Mouse (Mus musculus) R1 (cell line): ENCODE measurements at regions not wholly inside any gene's neighbourhood (a gene's known extent, or its start where the extent isn't known, plus 50 kb on each side); places are given as distances from the start of the nearest gene placed in this dataset.
A peak's percentile ranks its signal among the peaks of the same experiment; 100 is the strongest.

Experiments
- DNase-seq: peaks from one replicate; pipeline ENCODE4 v3.0.0-alpha.2; 2018; ENCODE audit warnings: low read depth, low spot score

GRCm38 (mm10) chr9:115611713-115612112 is 297.5 kb upstream of the Gadl1 start:
- no peak for DNase-seq

GRCm38 (mm10) chr9:115612908-115613307 is 296.3 kb upstream of the Gadl1 start:
- DNase-seq, result no peak

GRCm38 (mm10) chr9:115614007-115614406 is 295.2 kb upstream of the Gadl1 start:
- no peak for DNase-seq

DNA sequence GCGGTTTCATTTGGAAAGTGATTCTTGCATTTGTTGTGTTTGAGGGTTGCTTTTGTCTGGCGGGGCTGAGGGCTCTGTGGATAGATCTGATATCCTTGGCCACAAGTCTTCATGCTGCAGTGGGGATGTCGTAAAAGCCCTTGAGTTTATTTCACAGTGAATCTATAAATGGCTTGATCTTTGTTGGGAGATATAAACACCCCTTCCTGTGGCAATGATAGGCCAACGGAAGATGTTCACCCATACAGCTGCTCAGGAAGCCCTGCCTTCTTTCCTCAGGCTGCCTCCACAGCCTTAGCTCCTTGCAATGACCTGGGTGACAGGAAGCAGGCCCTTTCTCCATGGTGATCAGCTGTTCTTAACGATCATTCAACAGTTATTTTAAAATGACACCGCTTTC is 291.3 kb upstream of the Gadl1 start:
- no peak for DNase-seq

- DNase-seq, result peak; percentile 28
Observed at GRCm38 (mm10) chr9:115623948-115624347, 285.3 kb upstream of the Gadl1 start.

GRCm38 (mm10) chr9:115624721-115625496 is 284.3 kb upstream of the Gadl1 start:
- no peak for DNase-seq

- no peak for DNase-seq
Observed at GRCm38 (mm10) chr9:115627551-115627950, 281.7 kb upstream of the Gadl1 start.

DNA sequence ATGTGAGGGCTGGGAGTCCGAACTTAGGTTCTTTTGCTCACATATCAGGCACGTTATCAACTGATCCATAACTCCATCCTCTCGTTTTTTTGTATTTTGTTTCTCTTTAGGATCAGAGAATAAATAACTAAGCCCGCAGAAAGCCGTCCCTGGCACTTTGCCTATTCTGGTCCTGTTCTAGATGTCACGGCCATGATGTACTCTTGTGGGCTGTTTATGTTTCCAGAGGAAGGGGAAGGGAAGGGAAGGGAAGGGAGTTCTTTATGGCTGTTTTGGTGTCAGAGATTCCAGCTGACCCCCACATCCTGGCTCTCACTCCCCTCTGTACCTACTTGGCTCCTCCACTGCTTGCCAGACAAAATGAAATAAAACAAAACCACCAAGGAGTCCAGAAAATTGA is 272.1 kb upstream of the Gadl1 start:
- no peak for DNase-seq

DNA sequence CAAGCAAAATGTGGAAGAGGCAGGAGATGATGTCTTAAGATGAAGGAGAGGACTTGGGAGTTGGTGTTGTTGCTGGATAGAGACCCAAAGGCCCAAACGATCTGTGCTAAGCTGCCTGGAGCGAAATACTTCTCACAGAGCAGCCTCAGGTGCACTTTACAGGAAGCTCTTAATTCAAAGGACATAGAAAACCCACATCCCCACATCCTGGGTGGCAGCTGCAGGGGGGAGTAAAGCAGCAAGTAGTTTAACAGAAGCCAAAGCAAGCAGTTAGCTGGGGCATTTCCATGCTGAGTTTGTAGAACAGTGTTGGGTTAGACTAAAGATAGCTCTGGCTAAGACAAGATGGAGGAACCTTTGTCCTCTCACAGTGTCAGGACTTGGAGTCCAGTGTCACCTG is 268.5 kb upstream of the Gadl1 start:
- DNase-seq, result no peak

GRCm38 (mm10) chr9:115642032-115642431 is 267.2 kb upstream of the Gadl1 start:
- DNase-seq, result no peak

- DNase-seq, result no peak
Observed at GRCm38 (mm10) chr9:115644953-115645352, 264.3 kb upstream of the Gadl1 start.

GRCm38 (mm10) chr9:115646226-115646625 is 263.0 kb upstream of the Gadl1 start:
- DNase-seq, result peak; percentile 78

- no peak for DNase-seq
Observed at GRCm38 (mm10) chr9:115651708-115652107, 257.5 kb upstream of the Gadl1 start.

DNA sequence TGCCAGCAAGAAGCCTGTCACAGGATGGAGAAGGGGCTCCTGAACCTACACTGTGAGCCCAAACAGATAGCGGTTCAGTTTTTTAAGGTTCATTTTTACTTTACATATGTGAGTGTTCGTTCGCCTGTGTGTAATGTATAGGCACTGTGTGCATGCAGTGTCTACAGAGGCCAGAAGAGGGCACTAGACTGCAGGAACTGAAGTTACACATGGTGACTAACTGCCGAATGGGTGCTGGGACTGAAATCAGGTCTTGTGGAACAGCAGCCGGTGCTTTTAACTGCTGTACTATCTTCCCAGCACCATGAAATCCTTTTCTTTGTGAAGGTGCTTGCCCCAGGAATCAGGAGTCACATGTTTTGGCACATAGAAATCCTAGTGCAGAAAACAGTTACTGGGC is 256.1 kb upstream of the Gadl1 start:
- peak; percentile 59 for DNase-seq

DNA sequence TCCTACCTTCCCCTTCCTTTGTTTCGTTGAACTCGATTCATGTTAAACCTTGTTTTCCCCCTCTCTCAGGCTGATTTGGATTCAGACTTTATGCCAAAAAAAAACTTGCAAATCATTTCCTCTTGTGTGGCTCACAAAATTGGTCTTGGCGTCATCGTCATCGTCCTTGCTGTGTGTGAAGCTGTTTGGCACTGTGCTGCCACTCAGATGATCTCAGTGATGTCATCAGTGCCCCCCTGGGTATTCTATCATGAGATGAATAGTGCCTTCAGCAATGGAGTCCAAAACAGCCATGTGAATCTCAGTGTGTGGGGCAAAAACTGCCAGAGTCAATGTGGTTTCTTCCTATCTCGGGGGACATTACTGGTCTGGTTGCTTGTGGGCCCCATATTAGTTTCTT is 254.3 kb upstream of the Gadl1 start:
- no peak for DNase-seq

GRCm38 (mm10) chr9:115656538-115656937 is 252.7 kb upstream of the Gadl1 start:
- DNase-seq, result no peak

- peak; percentile 24 for DNase-seq
Observed at GRCm38 (mm10) chr9:115656994-115657713, 252.1 kb upstream of the Gadl1 start.

- no peak for DNase-seq
Observed at GRCm38 (mm10) chr9:115658477-115658876, 250.8 kb upstream of the Gadl1 start.

DNA sequence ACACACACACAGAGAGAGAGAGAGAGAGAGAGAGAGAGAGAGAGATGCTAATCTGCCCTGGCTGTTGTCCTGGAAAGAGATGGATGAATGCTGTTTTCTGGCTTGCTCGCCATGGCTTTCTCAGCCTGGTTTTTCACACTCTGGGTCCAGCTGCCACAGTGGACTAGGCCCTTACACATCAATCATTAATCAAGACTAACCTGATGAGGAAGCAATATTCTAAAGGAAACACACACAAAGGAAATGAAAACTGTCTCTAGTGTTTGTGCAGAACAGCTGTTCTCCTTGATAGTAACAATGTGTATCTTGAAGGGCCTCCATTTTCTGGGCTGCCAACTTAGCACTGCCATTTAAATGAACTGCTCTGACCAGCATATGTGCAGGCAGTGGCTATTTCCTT is 248.9 kb upstream of the Gadl1 start:
- no peak for DNase-seq

GRCm38 (mm10) chr9:115661834-115662425 is 247.3 kb upstream of the Gadl1 start:
- no peak for DNase-seq

- no peak for DNase-seq
Observed at GRCm38 (mm10) chr9:115665337-115666004, 243.8 kb upstream of the Gadl1 start.

- peak; percentile 76 for DNase-seq
Observed at GRCm38 (mm10) chr9:115666530-115666929, 242.7 kb upstream of the Gadl1 start.
